Mouse (Mus musculus) olfactory bulb, adult 2 months (tissue): ENCODE data around the gene Fancc. TPM values are rescaled to one million over a fixed set of nuclear protein-coding genes. Genes with fewer than 3 reads are reported as not detected.
A peak's percentile ranks its signal among the peaks of the same experiment; 100 is the strongest.

ENCODE experiments used
- H3K27ac ChIP-seq: fragments of 200-500 bp; 2 replicates; pipeline ENCODE4 v1.5.1; 2012; ENCODE audit warnings: low read depth, low read length; ENCODE audit not compliant: insufficient read depth
- H3K4me1 ChIP-seq: fragments of 200-500 bp; 2 replicates; pipeline ENCODE4 v1.6.1; 2012; ENCODE audit warnings: low read length; ENCODE audit not compliant: control insufficient read depth, insufficient read depth
- H3K4me3 ChIP-seq: fragments of 200-500 bp; 2 replicates; pipeline ENCODE4 v1.5.1; 2012; ENCODE audit warnings: mild to moderate bottlenecking, low read depth, low read length, moderate library complexity; ENCODE audit not compliant: insufficient read depth
- CTCF ChIP-seq: fragments of 200-500 bp; IDR thresholded peaks from 2 replicates; pipeline ENCODE4 v1.5.1; 2012; ENCODE audit warnings: low read depth, mild to moderate bottlenecking, low read length, moderate library complexity; ENCODE audit not compliant: insufficient read depth
- POLR2A ChIP-seq: fragments of 200-500 bp; IDR thresholded peaks from 2 replicates; pipeline ENCODE4 v1.6.1; 2012; ENCODE audit warnings: mild to moderate bottlenecking, low read depth, low read length, moderate library complexity; ENCODE audit not compliant: insufficient read depth
- WGBS: fragments of 180-500 bp; shearing (Covaris S2); methylation state at CpG from one replicate; pipeline ENCODE4 v1.1.7; 2018; 5-methylcytosine and 5-hydroxymethylcytosine counted together
- polyA plus RNA-seq: library from polyadenylated mRNA; stranded (reverse); fragments of >200 nt; gene quantifications from 2 replicates; pipeline ENCODE4 v1.2.4, GENCODE M21; 2012; ENCODE audit warnings: low replicate concordance; ENCODE audit not compliant: missing spikeins, insufficient read depth, insufficient read length

Fancc gene
- polyA plus RNA-seq, 1 experiment: not detected

DNA sequence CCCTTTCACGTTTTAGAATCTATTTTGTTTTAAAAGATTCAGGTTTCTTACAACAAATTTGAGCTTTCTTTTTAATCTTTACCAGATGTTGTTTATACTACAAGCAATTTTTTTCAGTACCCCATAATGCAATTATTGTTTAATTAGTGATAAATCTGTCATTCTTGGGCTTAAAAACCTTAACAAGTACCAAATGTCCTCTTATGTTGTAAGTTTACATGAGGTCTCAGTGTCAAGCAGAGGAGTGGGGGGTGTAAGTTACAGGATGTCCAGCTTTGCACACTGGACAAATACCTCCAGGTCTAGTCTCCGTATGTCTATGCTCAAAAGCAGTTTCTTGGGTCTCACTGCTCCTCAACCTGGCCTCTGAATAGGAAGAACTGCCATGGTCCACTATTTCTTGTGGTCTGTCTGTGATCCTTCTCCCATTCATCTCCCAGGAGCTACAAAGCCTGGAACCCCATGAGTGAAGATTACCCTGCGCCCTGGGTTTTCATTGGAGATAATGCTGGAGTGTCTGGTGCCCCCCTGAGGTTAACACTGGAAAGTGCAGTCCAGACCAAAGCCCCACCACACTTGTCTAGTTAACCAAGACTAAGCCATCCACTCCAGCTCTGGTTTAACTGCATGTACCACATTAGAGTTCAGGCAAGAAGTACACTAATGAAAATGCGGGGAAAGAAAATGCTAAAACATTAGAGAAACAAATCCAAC lies 161.5 kb downstream of the Fancc start:
- Histone ChIP-seq H3K4me3 (no peak overlapping the region), H3K27ac (peak overlapping the region; percentile 27; the same call in 1 of the 2 replicates), H3K4me1 (peaks cover 3% of the 10 kb centered on the region)
- WGBS: 75% methylated on average over 4 of the region's 4 CpGs
- no peak for TF ChIP-seq CTCF
- TF ChIP-seq POLR2A: no peak

DNA sequence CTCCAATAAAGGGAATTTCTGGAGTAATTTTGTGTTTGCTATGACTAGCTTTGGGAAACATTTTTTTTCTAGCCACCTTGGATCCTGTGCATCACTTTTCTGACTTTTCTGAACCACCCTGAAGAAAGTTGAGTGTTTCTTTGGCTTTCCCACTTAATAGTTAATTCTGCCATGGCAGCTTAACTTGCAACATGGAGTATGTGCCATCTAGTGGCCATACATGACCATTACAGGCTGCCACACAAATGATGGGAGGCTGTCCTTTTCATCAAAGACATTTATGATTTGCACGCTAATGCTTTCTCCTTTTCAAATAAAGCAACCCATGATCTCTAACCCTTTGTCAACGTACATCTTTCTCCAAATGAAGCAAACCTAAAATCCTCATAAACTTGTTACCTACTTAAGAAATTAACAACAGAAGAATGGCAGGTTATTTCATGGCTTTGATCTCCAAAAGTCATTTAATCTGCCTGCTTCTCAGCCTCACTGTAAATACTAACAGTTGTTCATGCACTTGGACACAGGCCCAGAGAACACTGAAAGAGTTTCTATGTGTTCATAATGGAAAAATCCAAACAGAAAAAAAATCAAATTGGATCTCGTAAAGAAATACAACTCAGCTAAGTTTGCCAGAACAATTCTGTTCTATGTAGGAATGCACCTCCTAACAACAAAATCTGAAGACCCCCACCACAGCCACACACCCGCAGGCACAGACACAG lies 164.3 kb downstream of the Fancc start:
- TF ChIP-seq CTCF (no peak), POLR2A (no peak)
- Histone ChIP-seq H3K4me3 (no peak overlapping the region), H3K27ac (no peak overlapping the region), H3K4me1 (peaks cover 8% of the 10 kb centered on the region)
- 45% methylated on average over 4 of the region's 4 CpGs for WGBS

DNA sequence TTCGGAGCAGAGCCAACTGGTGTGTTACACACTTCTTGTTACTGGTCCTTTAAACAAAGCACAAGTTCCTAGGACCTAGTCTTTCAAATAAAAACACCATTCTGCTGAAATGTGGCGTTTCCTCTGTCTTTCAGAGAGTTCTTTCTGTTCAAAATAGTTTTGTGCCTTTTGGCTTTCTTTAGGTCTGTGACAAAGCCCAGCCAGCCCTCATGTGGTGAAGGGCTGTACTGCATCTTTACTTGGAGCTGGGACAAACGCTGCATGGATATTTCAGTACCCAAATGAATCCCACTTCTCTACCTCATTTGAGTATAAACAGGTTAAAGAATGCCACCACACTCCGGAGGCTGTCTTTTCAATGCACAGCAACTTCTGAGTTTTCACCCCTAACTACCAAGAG lies 165.7 kb downstream of the Fancc start:
- Histone ChIP-seq H3K4me1 (peaks cover 5% of the 10 kb centered on the region), H3K4me3 (no peak overlapping the region), H3K27ac (no peak overlapping the region)
- TF ChIP-seq POLR2A (no peak), CTCF (no peak)
- 34% methylated on average over 4 of the region's 4 CpGs for WGBS

DNA sequence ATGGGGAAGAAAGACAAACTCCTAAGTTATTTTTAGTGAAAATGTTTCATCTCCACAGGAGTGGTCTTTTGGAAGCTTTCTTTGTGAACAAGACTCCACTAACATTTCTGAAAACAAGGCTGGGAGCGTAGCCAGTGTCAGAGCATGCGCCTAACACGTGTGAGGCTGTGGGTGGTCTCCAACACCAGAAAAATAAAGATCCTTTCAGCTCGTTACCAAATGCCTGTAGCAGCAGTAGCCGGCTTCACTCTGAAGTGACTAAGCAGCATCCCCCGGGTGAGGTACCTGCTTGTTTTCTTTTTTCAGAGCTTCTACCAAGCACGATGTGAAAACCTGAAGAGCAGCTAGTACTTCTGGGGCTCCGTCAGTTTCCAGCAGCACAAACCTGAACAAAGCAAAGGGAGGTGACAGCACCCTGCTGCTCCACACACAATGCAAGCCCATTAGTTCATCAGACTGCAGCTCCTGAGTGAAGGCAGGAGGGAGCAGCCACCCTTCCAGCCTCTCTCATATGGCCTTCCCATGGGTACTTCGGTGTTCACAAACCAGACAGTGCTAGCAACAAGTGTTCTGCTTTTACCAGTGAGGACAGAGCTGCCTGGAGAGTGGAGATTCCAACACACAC lies 166.7 kb downstream of the Fancc start:
- WGBS: 15% methylated on average over 9 of the region's 9 CpGs
- Histone ChIP-seq H3K27ac (no peak overlapping the region), H3K4me3 (no peak overlapping the region), H3K4me1 (peaks cover 7% of the 10 kb centered on the region)
- TF ChIP-seq CTCF (no peak), POLR2A (no peak)

DNA sequence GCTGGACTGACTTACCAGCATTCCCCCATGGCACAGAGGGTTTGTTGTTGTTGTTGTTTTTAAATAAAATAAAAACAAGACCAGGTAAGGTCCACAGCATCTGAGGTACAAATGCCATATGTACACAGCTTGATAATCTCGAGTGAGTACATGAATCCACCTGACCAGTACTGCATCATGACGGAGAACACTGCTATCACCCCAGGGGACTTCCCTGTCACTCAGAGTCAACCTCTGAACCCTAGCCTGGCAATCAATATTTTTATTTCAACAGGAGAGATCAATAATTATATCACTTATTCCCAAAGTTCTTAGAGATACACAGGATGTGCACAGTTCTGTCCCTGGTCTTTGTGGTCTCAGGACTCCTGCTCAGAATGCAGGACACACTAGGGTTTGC lies 171.1 kb downstream of the Fancc start:
- WGBS: 94% methylated on average over 2 of the region's 2 CpGs
- Histone ChIP-seq H3K27ac (no peak overlapping the region), H3K4me3 (no peak overlapping the region), H3K4me1 (peaks cover 13% of the 10 kb centered on the region)
- TF ChIP-seq CTCF (no peak), POLR2A (no peak)

DNA sequence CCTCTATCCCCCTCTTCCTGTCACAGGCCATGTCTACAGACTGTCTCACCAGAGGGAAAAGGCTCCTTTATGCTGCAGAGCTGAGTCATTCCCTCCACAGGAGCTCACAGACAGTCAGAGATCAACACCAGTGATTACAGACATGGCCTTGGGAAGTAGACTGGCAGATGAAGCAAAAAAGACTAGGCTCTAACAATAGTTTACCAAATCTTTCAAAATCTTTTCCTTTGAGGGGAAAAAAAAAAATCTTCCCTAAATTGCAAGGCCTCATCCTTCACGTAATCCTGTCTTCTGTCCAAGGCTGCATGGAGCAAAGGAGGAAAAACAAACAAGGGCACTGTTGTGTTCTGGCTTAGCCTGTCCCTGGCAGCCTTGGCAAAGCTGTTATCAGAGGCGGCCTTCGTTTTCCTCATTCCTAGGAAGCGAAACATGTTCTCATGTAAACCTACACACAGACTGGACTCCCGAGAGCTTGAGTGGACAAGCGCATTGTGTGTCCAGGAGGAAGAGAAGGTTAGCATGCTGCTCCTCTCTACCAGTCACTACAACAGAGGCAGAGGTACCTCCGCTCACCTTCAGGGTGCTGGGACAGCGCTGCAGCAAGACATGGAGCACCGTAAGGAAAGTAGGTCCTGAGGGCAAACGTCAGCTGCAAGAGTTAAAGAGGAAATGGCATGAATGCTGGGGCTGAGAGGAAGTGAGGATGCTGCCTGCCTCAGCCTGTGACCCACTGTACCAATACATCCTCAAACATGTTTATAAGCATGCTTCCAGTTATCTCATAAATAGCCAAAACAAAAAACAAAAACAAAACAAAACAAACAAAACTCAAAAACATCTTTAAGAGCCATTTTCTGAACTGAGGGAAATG lies 171.9 kb downstream of the Fancc start:
- WGBS: 76% methylated on average over 10 of the region's 10 CpGs
- Histone ChIP-seq H3K4me1 (peaks cover 9% of the 10 kb centered on the region), H3K27ac (peak overlapping the region; percentile 10; the same call in 1 of the 2 replicates), H3K4me3 (no peak overlapping the region)
- TF ChIP-seq POLR2A (no peak), CTCF (no peak)

DNA sequence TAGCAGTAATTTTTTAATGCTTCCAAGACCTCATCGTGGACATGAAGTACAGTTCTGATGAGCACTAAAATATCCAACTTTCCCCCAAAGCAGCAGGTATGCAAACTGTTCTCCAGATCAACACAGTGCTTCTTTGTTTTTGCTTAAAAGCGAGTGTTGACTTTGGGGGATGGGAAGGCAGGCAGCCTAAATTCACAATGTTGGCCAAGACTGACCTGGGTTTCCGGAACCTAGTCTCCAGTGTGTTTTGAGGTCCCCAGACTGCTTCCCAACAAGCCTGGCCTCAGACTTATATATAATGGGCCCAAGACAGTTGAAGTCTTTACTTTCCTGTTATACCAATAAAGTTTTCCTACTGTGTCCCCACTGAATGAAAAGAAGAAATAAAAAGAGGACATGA lies 172.8 kb downstream of the Fancc start:
- no peak overlapping the region for H3K27ac ChIP-seq
- H3K4me3 ChIP-seq: no peak overlapping the region
- peaks cover 8% of the 10 kb centered on the region for H3K4me1 ChIP-seq
- WGBS: 76% methylated on average over 3 of the region's 3 CpGs
- no peak for TF ChIP-seq CTCF

DNA sequence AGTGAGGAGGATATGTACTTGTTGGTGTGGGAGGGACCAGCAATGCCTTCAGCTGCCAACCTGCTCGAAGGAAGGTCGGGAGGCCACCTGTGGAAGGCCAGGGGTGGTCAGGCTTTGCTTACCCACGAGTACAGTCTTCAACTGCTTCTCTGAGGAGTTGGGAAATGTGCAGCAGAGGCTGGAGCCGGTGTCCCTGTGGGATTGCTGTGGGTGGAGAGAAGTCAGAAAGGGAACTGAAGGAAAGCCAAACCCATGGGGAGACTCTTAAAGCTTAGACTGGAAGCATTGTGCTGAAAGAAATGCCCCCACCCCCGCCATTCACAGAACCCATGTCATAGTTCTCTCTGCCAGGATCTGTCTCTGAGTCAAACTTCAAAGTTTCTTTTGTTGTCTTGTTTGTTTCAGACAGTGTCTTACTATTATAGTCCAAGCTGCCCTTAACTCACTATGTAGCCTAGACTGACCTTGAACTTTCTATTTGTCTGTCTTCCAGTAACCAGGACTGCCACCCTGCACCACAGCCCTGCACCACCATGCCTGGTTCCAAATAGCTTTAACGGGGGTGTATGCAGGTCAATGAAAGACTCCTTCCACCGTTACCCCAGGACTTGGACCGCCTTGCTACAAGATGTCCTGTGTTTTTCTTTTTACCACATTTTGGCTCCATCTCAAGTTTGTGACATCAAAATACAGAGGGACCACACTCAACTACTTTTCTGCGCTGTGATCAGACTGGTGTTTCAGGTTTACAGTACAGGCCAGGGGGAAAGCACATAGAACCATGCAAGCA lies 173.6 kb downstream of the Fancc start:
- WGBS: 68% methylated on average over 9 of the region's 9 CpGs
- Histone ChIP-seq H3K4me1 (peaks cover 8% of the 10 kb centered on the region), H3K4me3 (no peak overlapping the region), H3K27ac (peak overlapping the region; percentile 38; the same call in 1 of the 2 replicates)
- TF ChIP-seq CTCF: no peak
- no peak for TF ChIP-seq POLR2A
